Mouse (Mus musculus) lung, adult 2 months (tissue): Measurements from ENCODE around the gene Mrps18a. TPM values are rescaled to one million over a fixed set of nuclear protein-coding genes. Genes with fewer than 3 reads are reported as not detected.

Source experiments
- DNase-seq: peaks from one replicate; pipeline ENCODE4 v3.0.0; 2022
- H3K4me1 ChIP-seq: fragments of 200-500 bp; 2 replicates; pipeline ENCODE4 v1.6.1; 2011; ENCODE audit warnings: low read length; ENCODE audit not compliant: control insufficient read depth, insufficient read depth
- H3K4me3 ChIP-seq: fragments of 200-500 bp; replicated peaks from 2 replicates; pipeline ENCODE3; 2011; ENCODE audit warnings: low read depth, mild to moderate bottlenecking, control low read depth, low read length; ENCODE audit errors: extremely low read depth
- CTCF ChIP-seq: fragments of 200-500 bp; IDR thresholded peaks from 2 replicates; pipeline ENCODE4 v1.5.1; 2011; ENCODE audit warnings: mild to moderate bottlenecking, low read length, control low read depth; ENCODE audit not compliant: insufficient read depth
- POLR2A ChIP-seq: fragments of 200-500 bp; IDR thresholded peaks from 2 replicates; pipeline ENCODE4 v1.6.1; 2011; ENCODE audit warnings: low read depth, mild to moderate bottlenecking, control low read depth, low read length, borderline replicate concordance; ENCODE audit errors: extremely low read depth
- WGBS: fragments of 180-500 bp; shearing (Covaris S2); methylation state at CpG from one replicate; pipeline ENCODE4 v1.1.7; 2018; 5-methylcytosine and 5-hydroxymethylcytosine counted together
- polyA plus RNA-seq: library from polyadenylated mRNA; depleted of rRNA; stranded (reverse); fragments of >200 nt; gene quantifications from 2 replicates; pipeline ENCODE4 v1.2.3, GENCODE M21; 2012

Gene Mrps18a
- polyA plus RNA-seq, 1 experiment, result 44.9 TPM

GRCm38 (mm10) chr17:46119641-46120040, 8.9 kb downstream of the Mrps18a start:
- Histone ChIP-seq H3K4me1 (peaks cover 23% of the 10 kb centered on the region), H3K4me3 (no peak overlapping the region)
- no peak for DNase-seq
- WGBS, result 88% methylated on average over 10 of the region's 10 CpGs
- no peak for TF ChIP-seq CTCF

DNA sequence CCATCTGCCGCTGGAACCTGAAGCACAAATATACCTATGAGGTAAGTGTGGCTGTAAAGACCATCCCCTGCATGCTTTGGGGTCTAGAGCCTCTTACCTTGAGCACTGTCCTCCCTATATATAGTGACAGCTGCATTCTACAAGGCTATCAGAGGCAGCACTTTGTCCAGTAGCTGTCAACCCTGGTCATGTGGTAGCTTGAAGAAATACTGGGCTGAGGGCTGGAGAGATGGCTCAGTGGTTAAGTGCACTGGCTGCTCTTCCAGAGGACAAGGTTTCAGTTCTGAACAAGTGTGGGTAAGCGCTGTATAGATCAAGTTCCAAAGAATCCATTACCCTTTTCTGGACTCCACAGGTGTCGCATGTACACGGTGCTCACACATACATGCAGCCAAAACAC, 12.0 kb downstream of the Mrps18a start:
- Histone ChIP-seq H3K4me3 (no peak overlapping the region), H3K4me1 (peaks cover 7% of the 10 kb centered on the region)
- 96% methylated on average over 4 of the region's 4 CpGs for WGBS
- TF ChIP-seq CTCF, result no peak
- TF ChIP-seq POLR2A, result no peak
- DNase-seq, result no peak

DNA sequence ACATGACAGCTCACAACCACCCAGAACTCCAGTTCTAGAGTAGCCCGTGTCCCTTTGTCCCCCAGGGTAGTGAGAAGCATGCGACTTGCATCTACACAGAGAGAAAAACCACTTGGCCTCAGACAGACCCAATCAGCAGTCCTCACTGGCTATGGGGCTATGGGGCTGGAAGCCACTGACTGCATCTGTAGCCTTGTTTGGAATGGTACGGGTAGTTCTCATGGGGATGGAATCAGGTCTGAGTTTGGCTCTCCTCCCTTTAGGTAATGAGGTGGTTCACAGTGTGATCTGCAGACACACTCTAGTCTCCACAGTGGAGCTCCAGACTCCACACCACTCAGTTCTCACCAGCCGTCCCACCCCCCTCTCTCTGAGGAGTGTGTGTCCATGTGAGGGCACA, 12.5 kb downstream of the Mrps18a start:
- WGBS, result 91% methylated on average over 4 of the region's 4 CpGs
- peaks cover 7% of the 10 kb centered on the region for H3K4me1 ChIP-seq
- TF ChIP-seq CTCF, result no peak
- TF ChIP-seq POLR2A, result no peak
- no peak overlapping the region for H3K4me3 ChIP-seq
- no peak for DNase-seq

DNA sequence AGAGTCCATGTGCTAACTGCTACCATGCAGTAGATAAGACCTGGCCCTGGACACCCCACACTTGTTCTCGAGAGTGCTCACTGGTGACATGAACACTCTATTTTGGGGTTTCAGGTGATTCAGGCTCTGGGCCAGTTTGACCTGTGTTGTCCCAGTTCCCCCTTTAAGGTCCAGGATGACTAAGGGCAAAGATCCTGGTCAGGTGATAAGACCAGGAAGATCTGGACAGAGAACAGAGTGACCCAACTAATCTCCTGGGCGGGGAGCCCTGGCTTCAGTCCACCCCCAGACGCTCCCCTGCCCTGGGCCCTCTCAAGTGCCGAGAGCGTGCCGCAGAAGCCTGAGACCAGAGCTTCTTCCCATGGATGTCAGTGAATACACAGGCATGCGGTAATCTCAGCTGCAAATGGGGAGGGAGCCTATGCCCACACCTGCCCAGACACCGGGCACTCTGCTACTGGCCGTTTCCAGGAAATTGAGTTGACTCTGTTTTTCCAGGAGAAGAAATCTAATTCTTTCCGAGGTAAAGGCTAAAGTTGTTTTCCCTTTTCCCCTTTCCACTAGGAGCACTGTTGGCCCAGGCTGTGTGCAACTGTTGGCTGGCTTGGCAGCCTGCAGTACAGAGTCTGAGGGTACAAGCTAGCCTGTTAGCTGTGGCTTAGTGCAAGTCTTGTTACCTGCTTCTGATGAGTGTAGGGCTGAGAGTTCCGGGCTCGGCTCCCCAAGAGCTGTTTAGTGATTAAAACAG, 13.3 kb downstream of the Mrps18a start:
- no peak overlapping the region for H3K4me3 ChIP-seq
- 77% methylated on average over 12 of the region's 12 CpGs for WGBS
- TF ChIP-seq CTCF (no peak), POLR2A (no peak)
- H3K4me1 ChIP-seq, result peaks cover 7% of the 10 kb centered on the region
- no peak for DNase-seq

- 44% methylated on average over 6 of the region's 6 CpGs for WGBS
- DNase-seq, result peak; percentile 37
These were observed 15.8 kb downstream of the Mrps18a start for GRCm38 (mm10) chr17:46126608-46127007.

DNA sequence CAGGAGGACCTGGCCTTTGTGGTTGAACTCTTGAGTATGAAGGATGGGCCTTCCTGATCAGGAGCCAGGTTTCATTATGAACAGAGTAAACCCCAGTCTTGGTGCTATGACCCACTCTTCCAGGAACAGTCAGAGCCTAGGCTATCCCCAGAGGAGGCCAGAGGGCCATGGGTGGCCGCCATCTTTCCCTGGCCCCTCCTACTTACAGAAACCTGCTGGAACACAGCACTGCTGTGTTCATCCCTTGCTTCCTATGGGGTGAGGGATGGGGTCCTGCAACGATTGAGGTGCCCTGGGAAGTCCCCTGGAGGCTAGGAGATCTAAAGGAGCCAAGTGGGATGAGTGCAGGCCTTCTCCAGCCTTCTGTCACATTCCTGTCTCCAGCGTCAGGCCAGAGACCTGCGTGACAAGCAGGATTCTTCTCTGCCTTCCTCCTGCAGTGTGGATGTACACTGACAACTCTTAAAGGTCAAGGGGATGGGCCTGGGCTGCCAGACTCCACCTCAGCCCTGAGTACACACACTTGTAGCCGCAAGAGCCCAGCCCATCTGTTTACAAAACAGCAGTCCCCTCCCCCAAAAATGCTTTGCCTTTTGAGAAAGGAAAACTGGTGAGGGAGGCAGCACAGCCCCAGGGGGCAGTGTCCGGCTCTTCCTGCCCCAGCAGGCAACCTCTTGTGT, 17.2 kb downstream of the Mrps18a start:
- TF ChIP-seq CTCF (no peak), POLR2A (no peak)
- WGBS, result 59% methylated on average over 6 of the region's 6 CpGs
- peaks cover 16% of the 10 kb centered on the region for H3K4me1 ChIP-seq
- no peak overlapping the region for H3K4me3 ChIP-seq
- DNase-seq, result no peak

More at GRCm38 (mm10) chr17:46126608-46127007, 15.8 kb downstream of the Mrps18a start:
- peaks cover 16% of the 10 kb centered on the region for H3K4me1 ChIP-seq
- TF ChIP-seq CTCF (no peak), POLR2A (no peak)
- no peak overlapping the region for H3K4me3 ChIP-seq

GRCm38 (mm10) chr17:46129741-46130498, 19.1 kb downstream of the Mrps18a start:
- 61% methylated on average over 13 of the region's 13 CpGs for WGBS
- TF ChIP-seq CTCF, result no peak
- TF ChIP-seq POLR2A, result no peak
- Histone ChIP-seq H3K4me3 (no peak overlapping the region), H3K4me1 (peaks cover 16% of the 10 kb centered on the region)
- DNase-seq, result no peak

DNA sequence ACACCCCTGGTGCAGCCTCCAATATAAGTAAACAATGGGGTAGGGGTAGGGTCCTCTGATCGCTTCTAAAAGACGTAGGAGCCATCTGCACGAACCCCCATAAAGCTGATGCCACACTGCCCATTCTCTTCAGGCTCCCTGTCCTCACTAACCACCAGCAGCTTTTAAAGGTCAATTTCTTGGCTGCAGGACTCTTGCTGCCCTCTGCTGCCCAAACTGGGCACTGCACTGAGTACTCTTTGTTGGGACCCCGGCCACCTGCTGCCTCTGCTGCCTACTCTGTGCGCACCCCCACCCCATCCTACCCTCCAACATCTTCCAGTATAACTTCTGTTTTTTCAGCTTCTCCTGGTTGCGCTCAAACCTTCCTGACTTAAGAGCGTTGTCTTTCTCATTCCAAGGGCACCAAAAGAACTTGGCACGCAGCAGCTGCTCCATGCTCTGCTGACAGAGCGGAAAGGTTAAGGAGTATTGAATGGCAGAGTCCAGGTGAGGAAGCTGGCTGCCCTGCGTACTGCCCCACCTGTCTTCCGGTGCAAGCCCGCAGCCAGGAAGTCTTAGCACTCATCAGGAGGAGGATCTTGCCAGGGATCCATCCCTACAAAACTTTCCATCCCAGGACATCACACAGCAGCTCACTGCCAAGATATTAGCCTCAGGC, 21.4 kb downstream of the Mrps18a start:
- peak; percentile 78 for DNase-seq
- H3K4me3 ChIP-seq, result no peak overlapping the region
- WGBS, result 19% methylated on average over 12 of the region's 12 CpGs
- H3K4me1 ChIP-seq, result peaks cover 11% of the 10 kb centered on the region
- TF ChIP-seq POLR2A (no peak), CTCF (peak; percentile 88)

GRCm38 (mm10) chr17:46132862-46133261, 22.1 kb downstream of the Mrps18a start:
- H3K4me3 ChIP-seq, result no peak overlapping the region
- peaks cover 8% of the 10 kb centered on the region for H3K4me1 ChIP-seq
- no peak for DNase-seq
- 54% methylated on average over 8 of the region's 8 CpGs for WGBS
- no peak for TF ChIP-seq CTCF
- TF ChIP-seq POLR2A, result no peak
